Mouse (Mus musculus) ES-Bruce4 (cell line): ENCODE data around the gene Otog.

Source experiments
- CTCF ChIP-seq: IDR thresholded peaks from one replicate; pipeline ENCODE4 v1.8.1; 2011; ENCODE audit warnings: low read depth, low read length
- POLR2A ChIP-seq: IDR thresholded peaks from one replicate; pipeline ENCODE4 v1.8.1; 2011; ENCODE audit warnings: low read length; ENCODE audit not compliant: insufficient read depth

- no peak for TF ChIP-seq CTCF
- no peak for TF ChIP-seq POLR2A
Measured at GRCm38 (mm10) chr7:46246876-46247275, 6.1 kb downstream of the Otog start.
